Mouse (Mus musculus) liver, embryonic 14.5 days (tissue): Measurements from ENCODE around the gene Metap1d.

Experiments
- CTCF ChIP-seq: IDR thresholded peaks from 2 replicates; pipeline ENCODE4 v1.5.1; 2016; ENCODE audit warnings: antibody characterized with exemption, low read depth, control low read depth
- EP300 ChIP-seq: IDR thresholded peaks from 2 replicates; pipeline ENCODE4 v1.6.1; 2016; ENCODE audit warnings: antibody characterized with exemption, low read depth

DNA sequence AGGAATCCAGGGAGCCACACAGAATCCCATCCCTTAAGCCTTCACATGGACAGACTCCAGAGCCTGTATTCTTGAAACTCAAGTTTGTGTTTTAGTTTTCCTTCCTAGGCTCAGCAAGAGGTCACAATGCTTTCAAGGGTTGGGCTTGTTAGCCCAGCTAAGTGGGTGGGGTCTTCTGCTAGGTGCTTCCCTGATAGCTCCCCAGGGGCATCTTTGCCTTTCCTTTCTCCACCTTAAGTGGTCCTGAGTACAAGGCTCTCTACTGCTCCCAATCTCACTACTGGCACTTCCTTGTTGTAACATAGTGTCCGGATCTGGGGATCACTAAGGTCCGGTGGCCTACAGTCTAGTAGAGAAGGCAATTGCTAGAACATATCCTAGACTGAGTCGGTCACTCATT is 97.3 kb downstream of the Metap1d start:
- TF ChIP-seq CTCF (no peak), EP300 (no peak)
